Mouse (Mus musculus): ENCODE data around the gene 5031439G07Rik.

DNA sequence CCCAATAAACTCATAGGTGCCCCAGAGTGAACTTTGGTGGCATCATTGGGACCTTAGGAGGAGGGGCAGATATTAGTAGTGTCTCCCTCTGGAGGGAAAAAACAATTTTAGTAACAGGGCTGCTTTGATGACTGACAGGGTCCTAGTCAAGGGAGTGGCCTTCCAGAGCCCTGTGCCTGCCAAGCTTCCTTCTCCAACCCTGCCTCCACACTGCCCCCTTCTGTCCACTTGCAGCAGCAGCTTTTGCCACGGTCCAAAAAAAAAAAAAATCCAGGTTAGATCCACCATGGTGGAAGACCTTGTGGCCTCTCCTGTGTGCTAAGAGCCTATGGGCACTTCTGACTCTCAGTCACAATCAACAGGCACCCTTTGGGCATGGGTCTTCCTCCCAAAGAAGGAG is 7.6 kb upstream of the 5031439G07Rik start:
- TF ChIP-seq POLR2A (IDR thresholded peaks at IDR 0.05; ENCODE audit: insufficient read depth, low read length): no peak
- peak; percentile 89 for TF ChIP-seq CTCF (IDR thresholded peaks at IDR 0.05; ENCODE audit: low read depth, low read length)

Data from ES-Bruce4 (cell line).